Mouse (Mus musculus) kidney, embryonic 15.5 days (tissue): ENCODE data around the gene Tapt1. TPM values are rescaled to one million over a fixed set of nuclear protein-coding genes. Genes with fewer than 3 reads are reported as not detected.

Experiments
- ATAC-seq: fragments of 200-750 bp; cut with Nextera tagmentation; replicated peaks from 2 replicates; pipeline ENCODE4 v1.8.0; 2017; ENCODE audit warnings: moderate TSS enrichment; ENCODE audit not compliant: low FRiP score
- H3K27ac ChIP-seq: fragments of 300-500 bp; sonication (generic); 2 replicates; pipeline ENCODE4 v1.5.1; 2015; ENCODE audit warnings: mild to moderate bottlenecking, inconsistent platforms
- H3K27me3 ChIP-seq: fragments of 300-500 bp; sonication (generic); 2 replicates; pipeline ENCODE4 v1.6.1; 2015; ENCODE audit warnings: inconsistent platforms
- H3K36me3 ChIP-seq: fragments of 300-500 bp; sonication (generic); 2 replicates; pipeline ENCODE4 v1.6.1; 2015; ENCODE audit warnings: inconsistent platforms
- H3K4me1 ChIP-seq: fragments of 300-500 bp; sonication (generic); 2 replicates; pipeline ENCODE4 v1.6.1; 2015; ENCODE audit warnings: inconsistent platforms
- H3K4me2 ChIP-seq: fragments of 300-500 bp; sonication (generic); 2 replicates; pipeline ENCODE4 v1.6.1; 2015; ENCODE audit warnings: moderate library complexity, mild to moderate bottlenecking, inconsistent platforms
- H3K4me3 ChIP-seq: fragments of 300-500 bp; sonication (generic); replicated peaks from 2 replicates; pipeline ENCODE4 v1.5.1; 2015; ENCODE audit warnings: mild to moderate bottlenecking, inconsistent platforms
- H3K9ac ChIP-seq: fragments of 300-500 bp; sonication (generic); 2 replicates; pipeline ENCODE4 v1.6.1; 2015; ENCODE audit warnings: mild to moderate bottlenecking, inconsistent platforms
- H3K9me3 ChIP-seq: fragments of 300-500 bp; sonication (generic); replicated peaks from 2 replicates; pipeline ENCODE4 v1.6.1; 2016; ENCODE audit warnings: inconsistent platforms
- WGBS: fragments of 180-500 bp; shearing (Covaris S2); methylation state at CpG from one replicate; pipeline ENCODE4 v1.1.7; 2015; ENCODE audit warnings: mixed read lengths; 5-methylcytosine and 5-hydroxymethylcytosine counted together
- polyA plus RNA-seq: library from polyadenylated mRNA; unstranded; fragments of >200 nt; fragmentation: Nextera tagmentation; extraction: Ambion mirVana; gene quantifications from 2 replicates; pipeline ENCODE4 v1.2.1, GENCODE M21; 2015

Gene Tapt1
- polyA plus RNA-seq, 1 experiment from 2014 or later = 28.5 TPM

DNA sequence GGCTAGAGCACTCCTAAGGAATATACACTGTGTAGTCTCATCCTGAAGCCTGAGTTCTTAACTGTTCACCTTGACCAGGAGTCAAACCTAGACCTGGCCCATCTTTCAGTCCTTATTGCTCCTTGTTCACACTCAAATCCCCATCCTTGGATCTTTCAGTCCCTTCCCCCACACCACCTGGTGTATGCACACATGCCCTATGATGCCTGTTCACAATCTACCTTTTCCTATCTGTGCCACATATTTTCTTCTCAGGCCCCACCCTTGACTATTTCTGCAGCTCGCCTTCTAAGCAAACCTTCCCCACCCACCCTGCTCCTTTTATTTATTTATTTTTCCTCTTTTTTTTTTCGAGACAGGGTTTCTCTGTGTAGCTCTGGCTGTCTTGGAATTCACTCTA, 12.4 kb downstream of the Tapt1 start:
- Histone ChIP-seq H3K9ac (no peak overlapping the region), H3K4me3 (no peak overlapping the region), H3K36me3 (peaks cover 38% of the 10 kb centered on the region), H3K27me3 (no peaks in the 10 kb centered on the region), H3K9me3 (no peaks in the 10 kb centered on the region), H3K4me2 (no peak overlapping the region), H3K27ac (no peak overlapping the region), H3K4me1 (0 out of 2 replicates have a peak, but pooled peaks cover 2% of the 10 kb centered on the region)
- no peak for ATAC-seq
- 82% methylated on average over 2 of the region's 2 CpGs for WGBS

DNA sequence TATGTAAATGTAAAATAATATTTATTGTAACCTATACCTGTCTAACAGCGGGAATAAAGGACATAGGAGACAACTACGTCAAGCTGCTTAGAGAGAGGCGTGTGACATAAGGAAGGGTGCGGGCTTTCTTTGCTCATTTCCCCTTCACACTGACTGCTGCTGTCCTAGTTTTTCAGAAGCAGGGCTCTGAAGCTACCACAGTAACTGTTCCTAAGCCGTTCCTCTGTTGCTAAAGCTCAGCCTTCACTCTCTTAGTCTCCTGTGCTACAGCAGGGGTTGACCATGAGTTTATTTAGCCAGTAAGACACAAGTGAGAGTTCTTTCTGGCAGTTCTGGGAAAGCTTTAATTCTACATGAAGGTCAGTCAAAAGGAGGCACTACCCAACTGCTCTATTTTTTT, 13.0 kb downstream of the Tapt1 start:
- WGBS = 95% methylated on average over 5 of the region's 5 CpGs
- no peak for ATAC-seq
- H3K9me3 ChIP-seq = no peaks in the 10 kb centered on the region

DNA sequence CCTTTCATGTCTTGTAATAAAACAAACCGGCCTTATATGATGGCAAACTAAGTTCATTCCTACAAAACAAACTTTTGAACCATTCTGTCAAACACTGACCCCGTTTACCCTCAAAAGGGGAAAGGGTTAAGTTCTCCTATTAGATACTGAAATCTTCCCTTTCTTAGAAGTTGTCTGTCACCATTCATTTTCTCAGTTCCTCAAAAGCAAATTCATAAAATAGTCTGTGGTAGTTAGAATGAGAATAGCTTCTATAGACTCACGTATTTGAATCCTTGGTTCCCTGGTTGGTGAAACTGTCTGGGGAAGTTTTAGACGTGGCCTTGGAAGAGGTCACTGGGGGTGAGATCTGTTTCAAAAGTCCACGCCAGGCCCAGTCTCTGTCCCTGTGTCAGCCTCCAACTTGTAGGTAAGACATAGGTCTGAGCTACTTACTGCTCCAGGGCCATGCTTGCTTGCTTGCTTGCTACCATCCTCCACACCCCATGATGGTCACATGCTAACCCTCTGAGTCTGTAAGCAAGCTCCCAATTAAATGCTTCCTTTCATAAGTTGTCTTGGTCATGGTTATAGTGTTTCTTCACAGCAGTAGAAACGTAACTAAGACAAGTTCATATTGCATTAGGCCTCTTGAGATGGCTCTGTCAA, 14.5 kb downstream of the Tapt1 start:
- no peak overlapping the region for H3K27ac ChIP-seq
- no peak for ATAC-seq
- 84% methylated on average over 6 of the region's 6 CpGs for WGBS

More for the DNA sequence above, 13.0 kb downstream of the Tapt1 start:
- no peak overlapping the region for H3K4me3 ChIP-seq
- no peak overlapping the region for H3K27ac ChIP-seq
- no peak overlapping the region for H3K4me2 ChIP-seq
- no peaks in the 10 kb centered on the region for H3K27me3 ChIP-seq
- H3K9ac ChIP-seq = no peak overlapping the region
- H3K36me3 ChIP-seq = peaks cover 38% of the 10 kb centered on the region
- H3K4me1 ChIP-seq = peaks cover 4% of the 10 kb centered on the region; the same call in 1 of the 2 replicates

DNA sequence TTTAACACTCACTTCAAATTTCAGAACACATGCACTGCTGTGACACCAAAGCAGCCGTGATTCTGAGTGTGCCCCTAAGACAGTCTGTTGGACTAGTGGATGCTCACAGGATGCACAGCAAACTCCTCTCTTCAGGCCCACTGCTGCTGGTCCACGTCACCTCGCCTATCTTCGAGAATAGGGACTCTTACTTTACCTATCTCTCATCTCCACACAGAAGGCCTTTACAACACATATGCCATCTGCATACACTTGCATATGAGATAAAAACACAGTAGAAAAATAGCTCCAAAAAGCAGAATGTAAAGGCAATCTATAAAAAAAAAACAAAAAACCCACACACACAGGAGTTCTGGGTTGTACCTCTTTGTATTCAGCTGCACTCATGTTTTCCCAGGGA, 19.1 kb downstream of the Tapt1 start:
- no peaks in the 10 kb centered on the region for H3K27me3 ChIP-seq
- no peak overlapping the region for H3K4me3 ChIP-seq
- H3K27ac ChIP-seq = no peak overlapping the region
- no peak for ATAC-seq
- 84% methylated on average over 4 of the region's 4 CpGs for WGBS
- peaks cover 29% of the 10 kb centered on the region for H3K36me3 ChIP-seq
- no peak overlapping the region for H3K9ac ChIP-seq
- no peak overlapping the region for H3K4me2 ChIP-seq
- H3K4me1 ChIP-seq = peaks cover 13% of the 10 kb centered on the region; the same call in 1 of the 2 replicates
- no peaks in the 10 kb centered on the region for H3K9me3 ChIP-seq

More for the DNA sequence above, 14.5 kb downstream of the Tapt1 start:
- Histone ChIP-seq H3K4me3 (no peak overlapping the region), H3K4me2 (no peak overlapping the region), H3K27me3 (no peaks in the 10 kb centered on the region), H3K9ac (no peak overlapping the region), H3K9me3 (no peaks in the 10 kb centered on the region), H3K36me3 (peaks cover 42% of the 10 kb centered on the region), H3K4me1 (peaks cover 9% of the 10 kb centered on the region; the same call in 1 of the 2 replicates)

DNA sequence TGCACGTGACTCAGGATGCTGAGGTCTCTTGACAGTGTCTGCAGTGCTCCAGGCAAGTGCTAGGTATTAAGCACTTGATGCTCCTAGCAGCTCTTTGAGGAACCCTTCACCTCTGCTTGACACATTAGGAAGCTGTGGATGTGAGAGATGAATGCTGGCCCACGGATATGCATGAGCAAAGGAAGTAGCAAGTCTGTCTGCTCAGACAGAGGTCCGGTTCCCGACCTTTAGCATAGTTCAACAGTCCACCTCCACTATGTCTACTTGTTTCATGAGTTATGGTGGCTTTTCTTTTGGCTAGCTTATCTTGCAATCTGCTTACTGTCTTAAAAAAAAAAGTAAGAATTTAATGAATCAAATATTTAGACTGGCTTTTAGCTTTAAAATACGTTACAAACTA, 19.8 kb downstream of the Tapt1 start:
- H3K4me2 ChIP-seq = no peak overlapping the region
- ATAC-seq = no peak
- no peak overlapping the region for H3K4me3 ChIP-seq
- 60% methylated on average over 5 of the region's 5 CpGs for WGBS
- H3K36me3 ChIP-seq = peaks cover 23% of the 10 kb centered on the region
- H3K4me1 ChIP-seq = peaks cover 13% of the 10 kb centered on the region; the same call in 1 of the 2 replicates
- no peaks in the 10 kb centered on the region for H3K9me3 ChIP-seq
- H3K9ac ChIP-seq = no peak overlapping the region
- H3K27ac ChIP-seq = no peak overlapping the region
- H3K27me3 ChIP-seq = no peaks in the 10 kb centered on the region

DNA sequence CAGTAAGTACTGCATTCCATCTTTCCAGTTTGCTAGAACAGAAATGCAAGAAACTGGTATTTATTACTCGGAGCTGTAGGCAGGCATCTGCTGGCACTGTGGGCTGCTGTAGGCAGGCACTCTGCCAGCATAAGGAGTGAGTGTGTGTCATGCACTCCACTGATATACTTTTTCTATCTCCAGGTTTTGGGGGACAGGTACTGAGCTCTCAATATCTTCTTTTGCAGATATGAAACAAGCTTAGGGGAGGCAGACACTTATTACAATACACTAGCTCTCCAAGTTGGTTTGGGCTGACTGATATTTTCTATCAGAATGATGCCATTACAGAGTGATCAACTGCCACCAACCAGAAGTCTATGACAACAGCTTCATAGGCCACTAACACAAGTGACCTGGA, 23.0 kb downstream of the Tapt1 start:
- Histone ChIP-seq H3K9ac (no peak overlapping the region), H3K27ac (no peak overlapping the region), H3K4me2 (no peak overlapping the region), H3K27me3 (no peaks in the 10 kb centered on the region), H3K36me3 (peaks cover 16% of the 10 kb centered on the region; the same call in 1 of the 2 replicates), H3K4me3 (no peak overlapping the region), H3K4me1 (peaks cover 11% of the 10 kb centered on the region; the same call in 1 of the 2 replicates), H3K9me3 (no peaks in the 10 kb centered on the region)
- no peak for ATAC-seq
- 83% methylated on average over 1 of the region's 1 CpGs for WGBS

DNA sequence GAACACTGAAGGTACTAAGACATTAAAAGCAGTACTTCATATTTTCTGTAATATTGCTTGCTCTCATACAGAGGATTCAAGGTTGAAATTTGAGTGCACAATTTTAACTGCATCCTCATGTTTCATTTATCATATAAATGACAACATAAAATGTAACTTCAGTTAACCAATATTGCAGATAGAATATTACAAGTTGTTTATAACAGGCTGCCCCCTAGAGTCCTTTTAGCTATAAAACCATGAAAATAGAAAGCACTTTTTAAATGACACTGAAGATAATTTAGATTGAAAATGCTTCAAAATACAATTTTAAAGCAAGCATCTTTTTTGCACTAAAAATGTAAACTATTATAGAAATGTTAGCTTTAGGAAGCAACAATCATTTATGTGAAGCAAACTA, 24.8 kb downstream of the Tapt1 start:
- H3K27ac ChIP-seq = no peak overlapping the region
- no peak overlapping the region for H3K9ac ChIP-seq
- no peaks in the 10 kb centered on the region for H3K9me3 ChIP-seq
- no peaks in the 10 kb centered on the region for H3K27me3 ChIP-seq
- H3K36me3 ChIP-seq = 0 out of 2 replicates have a peak, but pooled peaks cover 12% of the 10 kb centered on the region
- peaks cover 6% of the 10 kb centered on the region; the same call in 1 of the 2 replicates for H3K4me1 ChIP-seq
- no peak overlapping the region for H3K4me2 ChIP-seq
- ATAC-seq = no peak
- H3K4me3 ChIP-seq = no peak overlapping the region

DNA sequence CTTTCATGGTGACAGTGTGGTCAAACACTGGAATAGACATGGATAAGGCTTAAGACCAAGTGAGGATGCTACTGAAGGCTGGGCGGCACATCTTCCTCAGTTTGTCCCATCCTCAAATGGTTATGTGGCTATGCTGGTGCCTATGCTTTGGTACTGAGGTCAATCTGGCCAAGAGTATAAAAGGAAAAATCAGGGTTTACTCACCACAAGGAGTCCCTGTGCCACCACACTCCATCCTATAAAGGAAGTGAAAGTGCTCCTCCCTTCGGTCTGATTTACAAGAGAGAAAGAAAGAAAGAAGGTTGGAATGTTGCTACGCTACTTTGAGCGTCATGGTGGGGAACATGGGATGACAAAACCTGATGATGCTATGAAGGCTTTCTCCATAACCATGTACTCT, 27.3 kb downstream of the Tapt1 start:
- H3K27ac ChIP-seq = no peak overlapping the region
- ATAC-seq = no peak

DNA sequence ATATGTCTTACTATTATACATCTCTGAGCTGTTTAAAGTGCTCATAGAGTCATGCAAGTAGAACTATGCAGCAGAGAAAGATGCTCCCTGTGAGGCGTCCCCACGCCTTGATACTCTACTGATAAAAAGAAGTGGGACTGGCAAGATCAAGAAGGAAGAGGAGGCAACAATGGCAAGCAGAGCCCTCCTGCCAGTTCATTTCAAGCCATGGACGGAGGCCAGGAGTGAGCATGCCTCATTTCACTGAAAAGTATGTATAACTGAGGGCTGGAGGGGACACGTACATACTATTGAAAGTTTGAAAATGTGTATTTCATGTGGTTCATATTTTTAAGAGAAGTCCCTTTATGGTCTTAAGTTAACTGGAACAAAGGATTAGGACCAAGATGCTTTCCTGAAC, 28.0 kb downstream of the Tapt1 start:
- ATAC-seq = no peak
- Histone ChIP-seq H3K4me2 (no peak overlapping the region), H3K36me3 (peaks cover 22% of the 10 kb centered on the region), H3K4me3 (no peak overlapping the region), H3K27ac (no peak overlapping the region), H3K27me3 (no peaks in the 10 kb centered on the region), H3K9me3 (no peaks in the 10 kb centered on the region), H3K9ac (no peak overlapping the region), H3K4me1 (no peaks in the 10 kb centered on the region)
- 91% methylated on average over 4 of the region's 4 CpGs for WGBS

More for the DNA sequence above, 27.3 kb downstream of the Tapt1 start:
- no peak overlapping the region for H3K4me3 ChIP-seq
- H3K4me2 ChIP-seq = no peak overlapping the region
- no peaks in the 10 kb centered on the region for H3K9me3 ChIP-seq
- no peaks in the 10 kb centered on the region for H3K27me3 ChIP-seq
- H3K4me1 ChIP-seq = no peaks in the 10 kb centered on the region
- peaks cover 15% of the 10 kb centered on the region for H3K36me3 ChIP-seq
- no peak overlapping the region for H3K9ac ChIP-seq
- 92% methylated on average over 4 of the region's 4 CpGs for WGBS

DNA sequence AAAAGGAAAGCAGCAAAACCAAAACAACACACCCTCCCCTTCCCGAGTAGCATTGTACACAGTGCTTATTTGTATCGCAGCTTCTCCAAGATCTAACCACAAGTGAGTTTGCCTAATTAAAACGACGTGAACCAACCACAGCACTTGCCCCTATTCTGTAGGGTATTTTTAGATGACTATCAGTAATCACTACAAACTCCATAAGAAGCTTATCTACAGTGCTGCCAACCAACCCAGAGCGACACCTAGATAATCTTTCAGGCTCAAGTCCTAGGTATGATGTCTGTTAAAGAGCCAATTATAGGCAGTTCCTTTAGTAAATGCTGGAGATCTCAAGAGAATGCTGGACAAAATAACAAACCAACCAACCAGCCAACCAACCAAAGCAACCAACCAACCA, 28.6 kb downstream of the Tapt1 start:
- Histone ChIP-seq H3K9ac (no peak overlapping the region), H3K9me3 (no peaks in the 10 kb centered on the region), H3K36me3 (peaks cover 28% of the 10 kb centered on the region), H3K4me2 (no peak overlapping the region), H3K4me1 (no peaks in the 10 kb centered on the region), H3K4me3 (no peak overlapping the region), H3K27me3 (no peaks in the 10 kb centered on the region), H3K27ac (no peak overlapping the region)
- WGBS = 64% methylated on average over 5 of the region's 5 CpGs
- ATAC-seq = no peak

DNA sequence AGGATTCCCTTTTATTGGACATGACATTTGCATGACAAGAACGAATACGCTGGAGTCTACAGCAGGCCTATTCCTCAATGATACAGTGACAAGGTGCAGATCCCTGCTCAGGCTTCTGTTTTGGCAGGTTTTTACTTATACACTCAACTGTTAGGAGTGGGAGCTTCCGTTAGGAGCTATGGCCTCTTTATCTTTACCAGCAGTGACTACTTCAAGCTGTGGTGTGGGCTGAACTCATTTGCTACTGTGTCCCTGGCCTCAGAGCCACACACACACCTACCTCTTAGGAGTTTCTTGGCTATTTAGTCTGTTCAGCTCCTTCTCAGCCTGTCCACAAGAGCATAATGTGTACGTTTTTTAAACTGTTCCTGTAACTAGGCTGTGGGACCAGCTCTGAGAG, 30.3 kb downstream of the Tapt1 start:
- no peak overlapping the region for H3K27ac ChIP-seq
- no peaks in the 10 kb centered on the region for H3K27me3 ChIP-seq
- WGBS = 83% methylated on average over 4 of the region's 4 CpGs
- H3K9me3 ChIP-seq = no peaks in the 10 kb centered on the region
- H3K4me3 ChIP-seq = no peak overlapping the region
- no peak overlapping the region for H3K4me2 ChIP-seq
- ATAC-seq = no peak
- H3K9ac ChIP-seq = no peak overlapping the region
- H3K4me1 ChIP-seq = no peaks in the 10 kb centered on the region
- peaks cover 35% of the 10 kb centered on the region for H3K36me3 ChIP-seq

DNA sequence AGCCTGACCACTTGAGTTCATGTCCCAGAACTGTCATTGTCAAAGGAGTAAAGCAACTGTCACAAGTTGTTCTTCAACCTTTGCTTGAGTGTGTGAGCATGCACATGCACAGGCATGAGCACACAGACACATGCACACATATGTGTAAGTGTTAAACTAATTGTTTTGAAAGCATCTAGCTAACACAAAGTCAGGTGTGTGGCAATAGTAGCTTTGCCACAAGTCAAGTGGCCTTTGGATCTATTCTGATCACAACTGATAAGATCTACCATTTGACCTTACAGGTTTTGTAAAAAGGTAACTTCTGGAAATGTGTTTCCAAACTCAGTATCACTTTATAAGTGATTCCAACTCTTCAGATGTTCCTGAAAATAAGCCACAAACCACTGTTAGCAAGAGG, 39.1 kb downstream of the Tapt1 start:
- no peaks in the 10 kb centered on the region for H3K9me3 ChIP-seq
- H3K4me1 ChIP-seq = no peaks in the 10 kb centered on the region
- no peak overlapping the region for H3K27ac ChIP-seq
- peaks cover 82% of the 10 kb centered on the region for H3K36me3 ChIP-seq
- H3K4me3 ChIP-seq = no peak overlapping the region
- no peak overlapping the region for H3K4me2 ChIP-seq
- ATAC-seq = no peak
- H3K27me3 ChIP-seq = no peaks in the 10 kb centered on the region
- no peak overlapping the region for H3K9ac ChIP-seq

DNA sequence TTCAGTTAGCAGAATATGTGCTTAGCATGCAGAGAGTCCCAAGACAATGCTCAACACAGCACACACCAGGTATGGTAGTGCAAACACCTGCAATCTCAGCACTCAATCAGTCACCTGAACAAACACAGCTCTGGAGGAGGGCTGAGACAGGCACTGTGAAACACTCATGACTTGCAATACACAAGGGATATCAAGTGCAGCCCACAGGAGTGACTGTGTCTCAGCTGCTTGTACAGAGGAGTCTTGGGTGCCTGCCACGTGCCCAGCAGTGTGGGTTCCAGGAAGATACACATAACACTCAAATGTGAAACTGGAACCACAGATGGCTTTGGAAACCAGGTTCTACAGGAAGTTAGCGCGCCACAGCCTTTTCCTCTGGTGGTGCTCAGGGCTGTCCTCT, 44.8 kb downstream of the Tapt1 start:
- Histone ChIP-seq H3K9ac (no peak overlapping the region), H3K4me3 (no peak overlapping the region), H3K9me3 (no peaks in the 10 kb centered on the region), H3K27me3 (no peaks in the 10 kb centered on the region), H3K4me1 (no peaks in the 10 kb centered on the region), H3K4me2 (no peak overlapping the region), H3K36me3 (peaks cover 84% of the 10 kb centered on the region), H3K27ac (no peak overlapping the region)
- WGBS = 94% methylated on average over 3 of the region's 3 CpGs
- ATAC-seq = no peak
